Mouse (Mus musculus): ENCODE results near the gene Olfr1500. TPM values are rescaled to one million over a fixed set of nuclear protein-coding genes. Genes with fewer than 3 reads are reported as not detected.
"Not testable (repeated sequence)": the region's sequence is repeated elsewhere in the genome, so short reads cannot be mapped to it uniquely, and the experiment has no call there.

Olfr1500 gene
- not detected for total RNA-seq (2022)

- DNase-seq (ENCODE audit: low spot score in 2 of 2), result no peak
Observed at GRCm38 (mm10) chr19:13830388-13830787, at the start of gene Olfr1500. Gene Olfr1500 (minus strand): TSS chr19:13830488.

GRCm38 (mm10) chr19:13861495-13861894 lies 31.2 kb upstream of the Olfr1500 start, which contains the start of gene Olfr1502:
Gene Olfr1502 (plus strand): TSS chr19:13861795.
- no peak for DNase-seq (ENCODE audit: low spot score in 2 of 2)

DNA sequence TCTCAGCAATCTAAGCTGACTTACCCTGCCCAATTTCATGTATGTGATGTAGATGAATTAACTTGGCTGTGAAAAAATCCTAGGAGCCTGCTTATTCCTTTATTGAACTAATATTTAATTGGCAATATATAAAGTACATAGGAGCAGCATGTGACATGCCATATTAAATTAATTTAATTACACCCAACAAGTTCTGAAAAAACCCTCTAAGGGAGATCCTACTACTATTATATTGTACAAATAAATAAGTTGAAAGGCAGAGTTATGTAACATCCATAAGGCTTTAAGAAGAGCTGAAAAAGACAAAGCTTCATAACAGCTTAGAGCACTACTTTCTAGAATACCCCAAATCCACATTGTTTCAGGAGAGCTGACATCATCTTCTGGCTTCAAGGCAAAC lies 20.3 kb upstream of the Olfr1500 start, which contains the start of gene Olfr1501:
Gene Olfr1501, minus strand, starts transcription at position 101 of the 400 bp plus-strand sequence.
- not testable (repeated sequence) for DNase-seq (ENCODE audit: low spot score in 2 of 2)

DNA sequence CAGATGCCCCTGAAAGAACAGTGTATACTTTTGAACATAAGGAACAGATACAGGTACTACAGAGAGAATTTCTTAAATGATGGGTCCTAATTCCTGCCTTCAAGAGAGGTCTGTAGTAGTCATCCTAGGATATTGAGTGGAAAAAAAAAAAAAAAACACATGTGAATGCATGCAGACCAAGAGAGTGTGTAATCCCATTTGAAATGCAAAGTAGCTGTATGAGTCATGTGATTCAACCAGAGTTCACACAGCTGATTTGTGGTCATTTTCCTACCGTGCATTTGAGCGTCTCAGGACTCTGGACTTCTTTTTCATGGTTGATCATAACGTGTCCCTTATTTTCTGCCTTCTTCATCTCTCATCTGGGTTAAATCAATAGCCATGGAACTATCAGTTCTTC lies 1.8 kb downstream of the Olfr1500 start:
- DNase-seq (ENCODE audit: low spot score in 2 of 2), result no peak

- no peak for DNase-seq (ENCODE audit: low spot score in 2 of 2)
Observed at GRCm38 (mm10) chr19:13820847-13821246, 9.4 kb downstream of the Olfr1500 start.

DNA sequence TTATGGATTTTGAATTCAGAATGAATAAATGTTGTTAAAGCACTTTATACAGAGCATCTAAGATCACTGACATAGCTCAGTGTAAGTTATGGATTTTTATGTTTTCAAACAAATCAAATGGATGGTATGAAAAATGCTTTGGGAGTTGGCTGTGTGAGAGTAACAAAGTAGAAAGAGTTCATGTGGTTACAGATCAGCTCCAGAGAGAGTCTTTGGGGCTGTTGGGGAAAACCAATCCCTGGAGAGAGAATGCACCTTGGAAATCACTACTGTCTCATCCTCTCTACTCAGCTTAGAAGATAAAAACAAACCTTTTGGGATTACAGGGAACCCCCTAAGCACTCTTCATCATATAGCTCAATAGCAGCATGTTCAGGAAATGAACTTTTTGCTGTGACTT lies 10.9 kb downstream of the Olfr1500 start, which contains the start of gene Olfr1499:
Gene Olfr1499, minus strand, starts transcription at position 101 of the 400 bp plus-strand sequence.
- no peak for DNase-seq (ENCODE audit: low spot score in 2 of 2)

GRCm38 (mm10) chr19:13818827-13819226 lies 11.5 kb downstream of the Olfr1500 start:
- DNase-seq (ENCODE audit: low spot score in 2 of 2), result no peak

GRCm38 (mm10) chr19:13812823-13813222 lies 17.5 kb downstream of the Olfr1500 start:
- DNase-seq (ENCODE audit: low spot score in 2 of 2), result no peak

DNA sequence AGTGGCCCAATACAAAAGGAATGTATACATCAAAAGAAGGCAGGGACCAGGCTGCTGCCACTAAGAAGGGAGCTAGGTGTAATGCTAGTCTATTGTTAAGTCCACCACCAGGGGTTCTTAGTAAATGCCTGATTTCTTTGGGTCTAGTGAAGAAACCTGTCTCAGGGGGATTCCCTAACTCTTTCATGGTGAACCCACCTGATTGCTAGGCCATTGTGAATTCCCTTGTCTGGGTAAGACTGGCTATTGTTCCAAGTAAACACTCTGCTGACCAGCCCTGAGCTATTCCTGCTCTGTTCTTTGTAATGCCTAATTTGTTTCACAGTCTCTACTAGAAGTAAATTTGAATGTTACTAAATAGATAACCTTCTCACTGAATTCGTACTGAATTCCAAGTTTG lies 24.8 kb downstream of the Olfr1500 start:
- not testable (repeated sequence) for DNase-seq (ENCODE audit: low spot score in 2 of 2)

- DNase-seq (ENCODE audit: low spot score in 2 of 2), result no peak
Observed at GRCm38 (mm10) chr19:13798102-13798501, 32.2 kb downstream of the Olfr1500 start, which contains the start of gene Olfr1497. Gene Olfr1497 (minus strand): TSS chr19:13798202.

DNA sequence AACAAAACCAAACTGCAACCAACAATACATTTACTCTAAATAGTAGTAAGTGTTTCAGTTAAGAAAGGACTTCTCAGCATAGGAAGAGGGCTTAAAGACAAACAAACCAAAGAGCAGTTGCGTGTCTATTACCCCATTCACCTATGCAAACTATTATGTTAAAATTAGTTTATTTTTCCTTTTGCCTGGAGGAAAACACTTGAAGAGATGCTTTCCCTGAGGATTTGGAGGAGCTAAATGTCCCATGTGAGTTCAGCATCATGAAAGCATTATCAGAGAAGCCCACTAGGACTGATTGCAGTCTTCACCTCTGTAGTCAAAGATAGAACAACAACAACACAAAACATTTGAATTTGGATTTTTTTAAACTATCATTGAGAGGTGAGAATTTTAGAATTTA lies 52.7 kb downstream of the Olfr1500 start, which contains the start of gene Olfr1496:
Gene Olfr1496, plus strand, starts transcription at position 301 of the 400 bp plus-strand sequence.
- DNase-seq (ENCODE audit: low spot score in 2 of 2), result no peak

Other genes with a start within 250 kb of the Olfr1500 start
- gene Olfr1484, start 247.0 kb downstream of the Olfr1500 start, total RNA-seq (2022), result not detected
- not detected for gene Olfr1487, start 213.1 kb downstream of the Olfr1500 start, total RNA-seq (2022)
- gene Olfr1489, start 198.9 kb downstream of the Olfr1500 start, total RNA-seq (2022), result not detected
- not detected for gene Olfr1490, start 179.4 kb downstream of the Olfr1500 start, total RNA-seq (2022)
- gene Olfr1491, start 133.2 kb downstream of the Olfr1500 start, total RNA-seq (2022), result not detected
- not detected for gene Olfr1493-ps1, start 107.2 kb downstream of the Olfr1500 start, total RNA-seq (2022)
- gene Olfr1494, start 90.8 kb downstream of the Olfr1500 start, total RNA-seq (2022), result not detected
- gene Olfr1495, start 65.9 kb downstream of the Olfr1500 start, total RNA-seq (2022), result not detected
- not detected for gene Olfr1496, start 52.6 kb downstream of the Olfr1500 start, total RNA-seq (2022)
- not detected for gene Olfr1497, start 32.3 kb downstream of the Olfr1500 start, total RNA-seq (2022)
- gene Olfr1499, start 11.0 kb downstream of the Olfr1500 start, total RNA-seq (2022), result not detected
- gene Olfr1501, start 20.2 kb upstream of the Olfr1500 start, total RNA-seq (2022), result not detected
- gene Olfr1502, start 31.3 kb upstream of the Olfr1500 start, total RNA-seq (2022), result not detected
- not detected for gene Olfr1504, start 67.4 kb upstream of the Olfr1500 start, total RNA-seq (2022)
- not detected for gene Olfr1505, start 83.0 kb upstream of the Olfr1500 start, total RNA-seq (2022)